Mouse (Mus musculus) kidney, postnatal 0 days (tissue): ENCODE results near the gene Usp18. TPM values are rescaled to one million over a fixed set of nuclear protein-coding genes. Genes with fewer than 3 reads are reported as not detected.

Experiments
- ATAC-seq: fragments of 200-750 bp; cut with Nextera tagmentation; replicated peaks from 2 replicates; pipeline ENCODE4 v1.8.0; 2017; ENCODE audit warnings: low read depth, moderate number of reproducible peaks, moderate TSS enrichment, moderate library complexity; ENCODE audit not compliant: low FRiP score
- DNase-seq: peaks from one replicate; pipeline ENCODE4 v3.0.0-alpha.2; 2016; ENCODE audit warnings: low spot score
- H3K27ac ChIP-seq: fragments of 300-500 bp; sonication (generic); 2 replicates; pipeline ENCODE4 v1.5.1; 2014; ENCODE audit warnings: mild to moderate bottlenecking
- H3K27me3 ChIP-seq: fragments of 300-500 bp; sonication (generic); 2 replicates; pipeline ENCODE4 v1.6.1; 2014; ENCODE audit warnings: low read length, mixed read lengths; ENCODE audit not compliant: insufficient read depth
- H3K36me3 ChIP-seq: fragments of 300-500 bp; sonication (generic); 2 replicates; pipeline ENCODE4 v1.6.1; 2014; ENCODE audit warnings: low read length, mixed read lengths; ENCODE audit not compliant: insufficient read depth
- H3K4me1 ChIP-seq: fragments of 300-500 bp; sonication (generic); replicated peaks from 2 replicates; pipeline ENCODE4 v1.6.1; 2014; ENCODE audit warnings: antibody characterized with exemption, low read length, mixed read lengths; ENCODE audit not compliant: insufficient read depth
- H3K4me2 ChIP-seq: fragments of 300-500 bp; sonication (generic); 2 replicates; pipeline ENCODE4 v1.6.1; 2014; ENCODE audit warnings: mild to moderate bottlenecking, low read length, moderate library complexity, mixed read lengths
- H3K4me3 ChIP-seq: fragments of 300-500 bp; sonication (generic); replicated peaks from 2 replicates; pipeline ENCODE4 v1.5.1; 2014; ENCODE audit warnings: low read depth, low read length
- H3K9ac ChIP-seq: fragments of 300-500 bp; sonication (generic); 2 replicates; pipeline ENCODE4 v1.6.1; 2014; ENCODE audit warnings: low read depth, low read length
- H3K9me3 ChIP-seq: fragments of 300-500 bp; sonication (generic); replicated peaks from 2 replicates; pipeline ENCODE4 v1.6.1; 2016; ENCODE audit warnings: low read length, inconsistent platforms, mixed read lengths
- CTCF ChIP-seq: IDR thresholded peaks from 2 replicates; pipeline ENCODE4 v1.5.1; 2016; ENCODE audit warnings: antibody characterized with exemption, low read depth, mild to moderate bottlenecking, moderate library complexity
- WGBS: fragments of 180-500 bp; shearing (Covaris S2); extraction: QIAGEN DNeasy Blood & Tissue Kit; methylation state at CpG from one replicate; pipeline ENCODE4 v1.1.7; 2014; 5-methylcytosine and 5-hydroxymethylcytosine counted together
- polyA plus RNA-seq: library from polyadenylated mRNA; unstranded; fragments of >200 nt; fragmentation: Nextera tagmentation; extraction: Ambion mirVana; gene quantifications from 2 replicates; pipeline ENCODE4 v1.2.1, GENCODE M21; 2015

Usp18 gene
- polyA plus RNA-seq, 1 experiment from 2014 or later: 12.0 TPM

DNA sequence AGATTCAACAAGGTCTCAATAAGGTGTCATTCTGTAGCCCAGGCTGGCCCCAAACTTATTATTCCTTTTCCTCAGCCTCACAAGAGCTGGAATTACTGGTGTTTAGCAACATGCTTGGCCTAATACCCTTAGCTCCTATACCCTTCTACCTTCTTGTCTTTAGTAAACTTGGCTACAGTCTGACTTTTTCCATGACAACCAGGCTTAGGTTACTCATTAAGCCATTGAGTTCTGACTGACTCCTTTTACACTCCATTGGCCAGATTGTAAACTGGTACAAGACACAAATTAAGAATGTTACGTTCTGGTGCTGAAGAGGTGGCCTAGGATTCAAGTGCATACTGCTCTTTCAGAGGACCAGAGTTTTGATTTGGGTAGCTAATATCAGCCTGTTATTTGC, 4.7 kb downstream of the Usp18 start:
- Histone ChIP-seq H3K27ac (no peak overlapping the region), H3K36me3 (0 out of 2 replicates have a peak, but pooled peaks cover 3% of the 10 kb centered on the region), H3K9ac (no peak overlapping the region), H3K27me3 (no peaks in the 10 kb centered on the region), H3K4me3 (no peak overlapping the region), H3K4me2 (no peak overlapping the region), H3K9me3 (no peaks in the 10 kb centered on the region), H3K4me1 (no peaks in the 10 kb centered on the region)
- DNase-seq (peak; percentile 38), ATAC-seq (no peak)
- 56% methylated on average over 1 of the region's 1 CpGs for WGBS
- TF ChIP-seq CTCF: no peak

DNA sequence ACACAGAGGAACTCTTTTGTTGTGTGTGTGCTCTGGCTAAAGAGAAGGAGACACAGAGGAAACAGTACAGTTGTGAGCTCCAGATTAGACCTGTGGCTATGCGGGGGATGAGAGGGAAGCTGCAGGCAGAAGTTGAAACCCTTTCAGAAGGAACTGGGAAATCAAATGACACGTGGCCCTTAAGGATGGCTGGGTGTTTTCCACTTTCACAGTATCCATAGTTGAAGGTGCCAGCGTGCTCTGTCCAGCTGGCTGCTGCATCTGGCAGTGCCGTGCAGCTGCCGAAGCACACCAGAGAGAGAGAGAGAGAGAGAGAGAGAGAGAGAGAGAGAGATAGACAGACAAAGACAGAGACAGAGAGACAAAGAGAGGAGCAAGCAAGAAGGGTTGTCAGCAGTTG, 5.5 kb downstream of the Usp18 start:
- no peak overlapping the region for H3K4me3 ChIP-seq
- DNase-seq (no peak), ATAC-seq (no peak)
- no peaks in the 10 kb centered on the region for H3K9me3 ChIP-seq
- 81% methylated on average over 5 of the region's 5 CpGs for WGBS
- no peak for TF ChIP-seq CTCF
- H3K27ac ChIP-seq: no peak overlapping the region
- H3K36me3 ChIP-seq: 0 out of 2 replicates have a peak, but pooled peaks cover 3% of the 10 kb centered on the region
- no peaks in the 10 kb centered on the region for H3K27me3 ChIP-seq
- H3K4me2 ChIP-seq: no peak overlapping the region
- no peak overlapping the region for H3K9ac ChIP-seq
- no peaks in the 10 kb centered on the region for H3K4me1 ChIP-seq

DNA sequence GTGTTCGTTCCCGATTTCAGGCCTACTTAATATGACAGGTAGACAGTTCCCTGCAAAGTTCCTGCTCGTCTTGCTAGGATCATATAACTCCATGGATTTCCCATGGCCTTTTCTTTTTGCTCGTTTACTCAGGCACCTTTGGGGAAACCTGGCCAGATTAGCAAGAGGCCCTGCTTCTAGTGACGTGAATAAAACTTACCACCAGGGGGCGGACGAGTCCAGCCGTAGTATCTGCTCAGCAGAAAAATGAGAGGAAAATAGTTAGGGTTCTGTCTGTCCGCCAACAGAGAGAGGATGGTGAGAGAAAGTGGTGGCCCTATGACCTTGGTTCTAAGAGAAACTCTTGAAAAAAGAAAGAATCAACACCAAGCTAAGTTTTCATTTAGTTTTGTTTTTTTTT, 14.8 kb downstream of the Usp18 start:
- Histone ChIP-seq H3K27ac (no peak overlapping the region), H3K4me3 (no peak overlapping the region), H3K9me3 (peaks cover 3% of the 10 kb centered on the region; the same call in 1 of the 2 replicates), H3K27me3 (no peaks in the 10 kb centered on the region), H3K4me1 (no peaks in the 10 kb centered on the region), H3K9ac (no peak overlapping the region), H3K36me3 (0 out of 2 replicates have a peak, but pooled peaks cover 4% of the 10 kb centered on the region), H3K4me2 (no peak overlapping the region)
- DNase-seq (peak; percentile 77), ATAC-seq (no peak)
- 30% methylated on average over 9 of the region's 9 CpGs for WGBS
- TF ChIP-seq CTCF: peak; percentile 82

DNA sequence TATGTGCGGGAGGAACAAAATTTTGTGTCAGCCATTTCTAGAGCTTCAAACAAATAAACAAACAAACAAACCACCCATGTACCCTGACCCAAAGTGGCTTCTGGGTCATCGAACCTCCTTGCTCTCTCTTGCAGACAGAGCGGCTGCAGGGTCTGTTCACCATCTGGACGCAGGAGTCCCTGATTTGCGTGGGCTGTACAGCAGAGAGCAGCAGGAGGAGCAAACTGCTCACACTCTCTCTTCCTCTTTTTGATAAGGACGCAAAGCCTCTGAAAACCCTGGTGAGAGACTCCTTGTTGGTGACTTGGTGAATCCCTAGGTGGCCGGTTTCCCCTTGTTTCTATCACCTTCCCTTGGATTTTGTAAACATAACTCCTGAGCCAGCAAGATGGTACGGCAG, 15.5 kb downstream of the Usp18 start:
- Histone ChIP-seq H3K27me3 (no peaks in the 10 kb centered on the region), H3K9me3 (peaks cover 3% of the 10 kb centered on the region; the same call in 1 of the 2 replicates), H3K4me1 (no peaks in the 10 kb centered on the region), H3K4me2 (no peak overlapping the region), H3K4me3 (no peak overlapping the region), H3K36me3 (0 out of 2 replicates have a peak, but pooled peaks cover 7% of the 10 kb centered on the region), H3K9ac (no peak overlapping the region), H3K27ac (no peak overlapping the region)
- no peak for ATAC-seq
- no peak for TF ChIP-seq CTCF
- no peak for DNase-seq
- WGBS: 79% methylated on average over 8 of the region's 8 CpGs

DNA sequence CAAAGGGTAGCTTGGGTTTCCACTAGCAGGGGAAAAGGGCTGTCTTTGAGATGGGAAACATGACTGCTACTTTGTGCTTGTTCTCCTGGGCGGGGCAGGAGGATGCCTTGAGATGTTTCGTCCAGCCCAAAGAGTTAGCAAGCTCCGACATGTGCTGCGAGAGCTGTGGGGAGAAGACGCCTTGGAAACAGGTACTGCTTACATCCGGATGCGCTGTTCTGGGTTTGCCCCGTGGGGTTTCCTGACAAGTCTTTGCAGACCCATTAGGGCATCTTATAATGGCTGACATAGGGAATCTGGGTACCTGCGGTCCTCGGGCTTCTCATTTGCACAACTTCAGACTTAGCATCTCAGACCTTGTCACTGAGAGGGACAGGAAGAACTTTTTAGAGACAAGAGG, 16.3 kb downstream of the Usp18 start:
- DNase-seq: no peak
- 0 out of 2 replicates have a peak, but pooled peaks cover 8% of the 10 kb centered on the region for H3K36me3 ChIP-seq
- peaks cover 3% of the 10 kb centered on the region; the same call in 1 of the 2 replicates for H3K9me3 ChIP-seq
- ATAC-seq: no peak
- no peak overlapping the region for H3K27ac ChIP-seq
- H3K4me2 ChIP-seq: no peak overlapping the region
- H3K4me1 ChIP-seq: no peaks in the 10 kb centered on the region
- no peaks in the 10 kb centered on the region for H3K27me3 ChIP-seq
- no peak overlapping the region for H3K9ac ChIP-seq
- H3K4me3 ChIP-seq: no peak overlapping the region
- TF ChIP-seq CTCF: no peak
- WGBS: 91% methylated on average over 10 of the region's 10 CpGs

DNA sequence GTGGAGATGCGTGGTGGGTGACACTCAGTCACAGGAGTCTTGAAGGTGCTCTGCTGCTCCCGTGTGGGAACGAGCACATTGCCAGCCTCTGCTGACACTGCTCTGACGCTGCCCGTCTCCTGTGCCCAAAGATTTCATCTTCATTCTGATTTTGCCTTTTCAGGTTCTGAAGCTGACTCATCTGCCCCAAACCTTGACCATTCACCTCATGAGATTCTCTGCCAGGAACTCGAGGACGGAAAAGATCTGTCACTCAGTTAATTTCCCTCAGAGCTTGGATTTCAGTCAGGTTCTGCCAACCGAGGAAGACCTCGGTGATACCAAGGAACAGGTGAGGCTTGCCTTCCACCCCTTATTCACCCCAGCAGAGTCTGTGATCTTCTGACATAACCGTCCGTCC, 16.8 kb downstream of the Usp18 start:
- H3K9me3 ChIP-seq: peaks cover 3% of the 10 kb centered on the region; the same call in 1 of the 2 replicates
- no peak overlapping the region for H3K4me2 ChIP-seq
- no peak overlapping the region for H3K4me3 ChIP-seq
- H3K27me3 ChIP-seq: no peaks in the 10 kb centered on the region
- WGBS: 84% methylated on average over 11 of the region's 11 CpGs
- no peak for ATAC-seq
- H3K36me3 ChIP-seq: 0 out of 2 replicates have a peak, but pooled peaks cover 8% of the 10 kb centered on the region
- no peak for TF ChIP-seq CTCF
- H3K27ac ChIP-seq: no peak overlapping the region
- H3K4me1 ChIP-seq: no peaks in the 10 kb centered on the region
- no peak overlapping the region for H3K9ac ChIP-seq
- DNase-seq: no peak

DNA sequence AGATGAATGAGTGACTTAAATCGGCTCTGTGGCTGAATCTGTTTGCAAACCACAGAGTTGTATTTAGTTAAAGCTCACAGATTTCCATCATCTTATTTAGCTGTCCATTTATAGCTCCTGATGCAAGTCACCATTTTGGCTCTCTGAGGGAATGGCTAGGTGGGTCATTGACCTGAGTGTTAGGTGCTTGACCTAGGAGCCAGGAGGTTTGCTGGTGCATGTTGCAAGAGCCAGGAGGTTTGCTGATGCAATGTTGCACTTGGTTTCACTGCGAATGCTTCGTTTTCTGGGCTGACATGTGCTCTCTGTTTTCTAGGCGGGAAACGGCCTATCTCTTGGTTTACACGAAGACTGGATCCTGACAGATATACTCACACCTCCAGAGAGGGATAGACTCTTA, 24.4 kb downstream of the Usp18 start:
- WGBS: 91% methylated on average over 6 of the region's 6 CpGs
- no peaks in the 10 kb centered on the region for H3K27me3 ChIP-seq
- DNase-seq (no peak), ATAC-seq (no peak)
- no peaks in the 10 kb centered on the region for H3K9me3 ChIP-seq
- H3K4me2 ChIP-seq: no peak overlapping the region
- no peak overlapping the region for H3K27ac ChIP-seq
- H3K4me1 ChIP-seq: no peaks in the 10 kb centered on the region
- H3K9ac ChIP-seq: no peak overlapping the region
- 0 out of 2 replicates have a peak, but pooled peaks cover 3% of the 10 kb centered on the region for H3K36me3 ChIP-seq
- TF ChIP-seq CTCF: no peak
- no peak overlapping the region for H3K4me3 ChIP-seq
